Mouse (Mus musculus) cerebellum, adult 2 months (tissue): ENCODE measurements around the gene Kif1bp.

ENCODE experiments used
- CTCF ChIP-seq: fragments of 200-500 bp; IDR thresholded peaks from 2 replicates; pipeline ENCODE4 v1.5.1; 2011; ENCODE audit warnings: low read depth, mild to moderate bottlenecking, control low read depth, low read length, moderate library complexity, borderline replicate concordance; ENCODE audit not compliant: insufficient read depth
- POLR2A ChIP-seq: fragments of 200-500 bp; IDR thresholded peaks from 2 replicates; pipeline ENCODE4 v1.6.1; 2011; ENCODE audit warnings: low read length, control low read depth, borderline replicate concordance; ENCODE audit not compliant: insufficient read depth

GRCm38 (mm10) chr10:62592496-62592895 is 14.2 kb upstream of the Kif1bp start:
- no peak for TF ChIP-seq CTCF
- no peak for TF ChIP-seq POLR2A
